Mouse (Mus musculus): Measurements from ENCODE around the gene Prx. TPM values are rescaled to one million over a fixed set of nuclear protein-coding genes. Genes with fewer than 3 reads are reported as not detected.

Gene Prx
- total RNA-seq (2012; rRNA removed) (0.21 TPM in 2 replicates), total RNA-seq (2014; rRNA removed) (0.12 and 0.17 TPM in 2 replicates), polyA plus RNA-seq (2012; ENCODE audit: insufficient read length, low read depth) (0.41 and 0.60 TPM in 2 replicates)

DNA sequence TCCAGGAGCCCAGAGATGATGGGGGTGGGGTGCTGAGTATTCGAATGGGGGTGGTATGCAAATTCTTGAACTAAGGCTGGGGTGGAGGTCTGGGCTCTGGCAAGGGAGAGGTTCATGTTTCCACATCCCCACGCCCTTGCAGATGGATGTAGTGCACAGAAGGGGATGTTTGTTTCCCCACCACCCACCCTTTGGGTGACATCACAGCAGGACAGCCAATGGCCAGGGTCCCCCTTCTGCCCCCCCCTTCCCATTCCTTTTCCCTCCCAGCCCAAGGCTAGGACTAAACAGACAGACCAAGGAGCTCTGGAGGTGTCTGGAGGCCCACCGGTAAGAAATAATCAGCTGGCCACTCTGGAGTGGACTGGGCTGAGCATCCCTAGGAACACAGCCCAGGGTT lies at the start of gene Prx:
Gene Prx, plus strand, starts transcription at position 289 of the 400 bp plus-strand sequence.
- Histone ChIP-seq H3K4me3 (replicated peaks in 1 of 3; ENCODE audit: low read depth in 2 of 3, low read length in 2 of 3, poor library complexity in 1 of 3) (no peak within 1 kb of the TSS), H3K27me3 (replicated peaks) (no peaks in the 10 kb centered on the region), H3K9ac (ENCODE audit: insufficient read depth, low read depth) (no peak within 1 kb of the TSS), H3K9me3 (replicated peaks; ENCODE audit: low read length) (no peaks in the 10 kb centered on the region), H3K4me2 (ENCODE audit: insufficient read depth, low read depth, poor library complexity, severe bottlenecking) (no peak within 1 kb of the TSS), H3K79me2 (replicated peaks; ENCODE audit: control insufficient read depth, extremely low read depth, insufficient read depth, poor library complexity, severe bottlenecking) (no peaks in the 10 kb centered on the region), H3K4me1 (ENCODE audit: control insufficient read depth in 1 of 2, insufficient read depth in 2 of 2) (peaks cover 2 to 6% of the 10 kb centered on the region in 2 experiments), H3K36me3 (replicated peaks in 1 of 2; ENCODE audit: control insufficient read depth in 1 of 2, insufficient read depth in 1 of 2, low read length in 1 of 2) (no peaks in the 10 kb centered on the region), H3K27ac (ENCODE audit: insufficient read depth, low read depth) (no peak within 1 kb of the TSS)
- DNase-seq (ENCODE audit: extremely low read depth): no peak
- TF ChIP-seq IRF4 (IDR thresholded peaks at IDR 0.05; ENCODE audit: low read depth, low read length) (no peak), USF2 (conservative IDR thresholded peaks at IDR 0.05; ENCODE audit: low read depth, low read length) (no peak), MYC (IDR thresholded peaks at IDR 0.05; ENCODE audit: low read depth, low read length) (no peak), ZMIZ1 (IDR thresholded peaks at IDR 0.05; ENCODE audit: low read depth, low read length) (no peak), MXI1 (IDR thresholded peaks at IDR 0.05; ENCODE audit: low read depth, low read length) (no peak), E2F4 (IDR thresholded peaks at IDR 0.05; ENCODE audit: insufficient replicate concordance, low read depth, low read length) (no peak), NELFE (IDR thresholded peaks at IDR 0.05; ENCODE audit: low read depth, low read length) (no peak), ETS1 (conservative IDR thresholded peaks at IDR 0.05; ENCODE audit: low read depth, low read length) (no peak), TBP (conservative IDR thresholded peaks at IDR 0.05; ENCODE audit: low read depth, low read length) (no peak), ELF1 (IDR thresholded peaks at IDR 0.05; ENCODE audit: low read depth, low read length) (no peak), GABPA (IDR thresholded peaks at IDR 0.05; ENCODE audit: insufficient replicate concordance, low read depth, low read length) (no peak), JUN (IDR thresholded peaks at IDR 0.05; ENCODE audit: insufficient read depth, low read depth, low read length) (no peak), POLR2AphosphoS2 (IDR thresholded peaks at IDR 0.05; ENCODE audit: low read depth, low read length) (no peak), CTCF (conservative IDR thresholded peaks at IDR 0.05 in 1 of 2, IDR thresholded peaks at IDR 0.05 in 1 of 2; ENCODE audit: low read depth in 2 of 2, low read length in 2 of 2) (no peak), MEF2A (IDR thresholded peaks at IDR 0.05; ENCODE audit: borderline replicate concordance, low read depth, low read length) (no peak), ZKSCAN1 (IDR thresholded peaks at IDR 0.05; ENCODE audit: borderline replicate concordance, low read depth, low read length) (no peak), POLR2A (IDR thresholded peaks at IDR 0.05; ENCODE audit: low read depth, low read length) (no peak), UBTF (IDR thresholded peaks at IDR 0.05; ENCODE audit: low read depth, low read length) (no peak)
- in situ Hi-C loops (cut with MboI; ENCODE audit: low pct_ligation_motif_present, low pct_unique_long_range_greater_than_20kb, low sequenced_read_pairs) (loop anchor here (5.0 kb wide), 1 partner anchor 62 kb away; no protein-coding TSS in a partner anchor), dilution Hi-C loops (cut with MboI; ENCODE audit: extremely low pct_ligation_motif_present, extremely low pct_unique_long_range_greater_than_20kb, low sequenced_read_pairs) (no loop called here)

DNA sequence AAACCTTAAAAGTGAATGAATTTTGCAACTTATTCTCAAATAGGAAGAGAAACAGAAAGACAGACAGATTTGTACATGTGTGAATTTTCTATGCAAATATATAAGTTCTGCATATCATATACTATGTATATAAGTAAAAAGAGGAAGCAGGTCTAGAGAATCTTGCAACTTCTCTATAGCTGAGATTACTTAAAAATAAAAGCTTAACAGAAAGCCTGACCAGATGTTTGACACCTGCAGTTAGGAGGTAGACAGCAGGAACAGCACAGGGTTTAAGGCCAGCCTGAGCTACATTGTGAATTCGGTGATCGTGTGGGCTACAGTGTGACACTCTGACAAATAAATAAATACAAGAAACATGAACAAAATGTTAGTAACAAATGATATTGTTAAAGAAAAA lies 47.8 kb upstream of the Prx start:
- Histone ChIP-seq H3K9ac (ENCODE audit: insufficient read depth, low read depth) (no peak overlapping the region), H3K27ac (ENCODE audit: insufficient read depth, low read depth) (no peak overlapping the region), H3K4me3 (replicated peaks in 1 of 3; ENCODE audit: low read depth in 2 of 3, low read length in 2 of 3, poor library complexity in 1 of 3) (no peak overlapping the region), H3K79me2 (replicated peaks; ENCODE audit: control insufficient read depth, extremely low read depth, insufficient read depth, poor library complexity, severe bottlenecking) (no peaks in the 10 kb centered on the region), H3K4me2 (ENCODE audit: insufficient read depth, low read depth, poor library complexity, severe bottlenecking) (no peak overlapping the region), H3K9me3 (replicated peaks; ENCODE audit: low read length) (peaks cover 2% of the 10 kb centered on the region), H3K27me3 (replicated peaks) (peaks cover 12% of the 10 kb centered on the region), H3K36me3 (replicated peaks in 1 of 2; ENCODE audit: control insufficient read depth in 1 of 2, insufficient read depth in 1 of 2, low read length in 1 of 2) (no peaks in the 10 kb centered on the region), H3K4me1 (ENCODE audit: control insufficient read depth in 1 of 2, insufficient read depth in 2 of 2) (peaks cover 10 to 33% of the 10 kb centered on the region in 2 experiments)
- no peak for TF ChIP-seq SIN3A (IDR thresholded peaks at IDR 0.05; ENCODE audit: low read length)
- dilution Hi-C loops (cut with MboI; ENCODE audit: extremely low pct_ligation_motif_present, extremely low pct_unique_long_range_greater_than_20kb, low sequenced_read_pairs): no loop called here
- in situ Hi-C loops (cut with MboI; ENCODE audit: low pct_ligation_motif_present, low pct_unique_long_range_greater_than_20kb, low sequenced_read_pairs): no loop called here
- DNase-seq (ENCODE audit: extremely low read depth): no peak
